Mouse (Mus musculus) hindbrain, postnatal 0 days (tissue): ENCODE results near the gene Insm2. TPM values are rescaled to one million over a fixed set of nuclear protein-coding genes. Genes with fewer than 3 reads are reported as not detected.
A peak's percentile ranks its signal among the peaks of the same experiment; 100 is the strongest.

Experiments used
- ATAC-seq: fragments of 200-750 bp; cut with Nextera tagmentation; 2 replicates; pipeline ENCODE4 v1.8.0; 2017; ENCODE audit warnings: mild to moderate bottlenecking, moderate TSS enrichment, moderate library complexity
- DNase-seq: peaks from one replicate; pipeline ENCODE4 v3.0.0-alpha.2; 2015; ENCODE audit warnings: low spot score
- H3K27ac ChIP-seq: fragments of 300-500 bp; sonication (generic); 2 replicates; pipeline ENCODE4 v1.5.1; 2014; ENCODE audit warnings: mild to moderate bottlenecking
- H3K27me3 ChIP-seq: fragments of 300-500 bp; sonication (generic); 2 replicates; pipeline ENCODE4 v1.6.1; 2014; ENCODE audit warnings: low read length, mixed read lengths; ENCODE audit not compliant: insufficient read depth
- H3K36me3 ChIP-seq: fragments of 300-500 bp; sonication (generic); 2 replicates; pipeline ENCODE4 v1.6.1; 2014; ENCODE audit warnings: low read length, mixed read lengths; ENCODE audit not compliant: insufficient read depth
- H3K4me1 ChIP-seq: fragments of 300-500 bp; sonication (generic); 2 replicates; pipeline ENCODE4 v1.6.1; 2014; ENCODE audit warnings: antibody characterized with exemption, low read length, mixed read lengths; ENCODE audit not compliant: insufficient read depth
- H3K4me2 ChIP-seq: fragments of 300-500 bp; sonication (generic); 2 replicates; pipeline ENCODE4 v1.6.1; 2014; ENCODE audit warnings: low read depth, mild to moderate bottlenecking, low read length, moderate library complexity, mixed read lengths
- H3K4me3 ChIP-seq: fragments of 300-500 bp; sonication (generic); 2 replicates; pipeline ENCODE4 v1.5.1; 2014; ENCODE audit warnings: low read length
- H3K9ac ChIP-seq: fragments of 300-500 bp; sonication (generic); replicated peaks from 2 replicates; pipeline ENCODE4 v1.6.1; 2014; ENCODE audit warnings: mild to moderate bottlenecking, low read length, moderate library complexity, mixed read lengths
- H3K9me3 ChIP-seq: fragments of 300-500 bp; sonication (generic); 2 replicates; pipeline ENCODE4 v1.6.1; 2016; ENCODE audit warnings: low read length, mixed read lengths
- CTCF ChIP-seq: IDR thresholded peaks from 2 replicates; pipeline ENCODE4 v1.5.1; 2016; ENCODE audit warnings: antibody characterized with exemption, control low read depth, low read depth
- WGBS: fragments of 180-500 bp; shearing (Covaris S2); extraction: QIAGEN DNeasy Blood & Tissue Kit; methylation state at CpG from one replicate; pipeline ENCODE4 v1.1.7; 2014; 5-methylcytosine and 5-hydroxymethylcytosine counted together
- polyA plus RNA-seq: library from polyadenylated mRNA; unstranded; fragments of >200 nt; fragmentation: Nextera tagmentation; extraction: Ambion mirVana; gene quantifications from 2 replicates; pipeline ENCODE4 v1.2.1, GENCODE M21; 2015
- total RNA-seq: library from RNA; depleted of rRNA; stranded (reverse); fragments of >200 nt; gene quantifications from 2 replicates; pipeline ENCODE4 v1.2.3, GENCODE M21; 2014

Gene Insm2
- total and polyA plus RNA-seq, 2 experiments from 2014 or later = 2.5 to 3.9 TPM

DNA sequence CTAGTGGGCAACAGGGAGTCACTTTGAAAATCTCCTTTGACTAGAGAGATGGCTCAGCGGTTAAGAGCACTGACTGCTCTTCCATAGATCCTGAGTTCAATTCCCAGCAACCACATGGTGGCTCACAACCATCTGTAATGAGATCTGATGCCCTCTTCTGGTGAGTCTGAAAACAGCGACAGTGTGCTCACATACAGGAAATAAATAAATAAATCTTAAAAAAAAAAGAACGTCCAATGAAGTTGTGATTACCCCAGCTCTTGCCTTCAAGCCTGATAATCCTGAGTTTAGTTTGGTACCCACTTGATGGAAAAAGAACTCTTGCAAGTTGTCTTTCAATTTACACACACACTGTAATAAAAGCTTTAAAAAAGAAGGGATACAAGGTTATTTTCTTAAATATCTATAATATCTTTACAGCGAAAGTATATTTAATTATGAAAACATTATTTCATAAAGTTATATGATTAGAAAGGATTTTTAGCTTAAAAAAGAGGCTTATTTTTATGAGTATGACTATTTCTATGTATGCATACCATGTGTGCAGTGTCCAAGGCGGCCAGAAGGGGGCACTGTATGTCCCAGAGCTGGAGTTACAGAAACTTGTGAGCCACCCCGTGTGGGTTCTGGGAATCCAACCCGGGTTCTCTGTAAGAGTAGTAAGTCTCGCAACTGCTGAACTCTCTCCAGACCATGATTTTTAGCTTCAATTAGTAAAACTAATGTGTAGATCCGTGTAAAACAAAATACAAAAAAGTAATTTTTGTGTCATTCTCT, 34.9 kb upstream of the Insm2 start:
- no peak for ATAC-seq
- H3K9ac ChIP-seq = no peak overlapping the region
- WGBS = 88% methylated on average over 9 of the region's 9 CpGs
- no peak for DNase-seq
- no peaks in the 10 kb centered on the region for H3K4me1 ChIP-seq
- no peak overlapping the region for H3K27ac ChIP-seq
- TF ChIP-seq CTCF = peak; percentile 6; the same call in 1 of the 2 replicates
- no peak overlapping the region for H3K4me3 ChIP-seq
- H3K27me3 ChIP-seq = no peaks in the 10 kb centered on the region
- H3K36me3 ChIP-seq = no peaks in the 10 kb centered on the region
- H3K9me3 ChIP-seq = no peaks in the 10 kb centered on the region
- no peak overlapping the region for H3K4me2 ChIP-seq

DNA sequence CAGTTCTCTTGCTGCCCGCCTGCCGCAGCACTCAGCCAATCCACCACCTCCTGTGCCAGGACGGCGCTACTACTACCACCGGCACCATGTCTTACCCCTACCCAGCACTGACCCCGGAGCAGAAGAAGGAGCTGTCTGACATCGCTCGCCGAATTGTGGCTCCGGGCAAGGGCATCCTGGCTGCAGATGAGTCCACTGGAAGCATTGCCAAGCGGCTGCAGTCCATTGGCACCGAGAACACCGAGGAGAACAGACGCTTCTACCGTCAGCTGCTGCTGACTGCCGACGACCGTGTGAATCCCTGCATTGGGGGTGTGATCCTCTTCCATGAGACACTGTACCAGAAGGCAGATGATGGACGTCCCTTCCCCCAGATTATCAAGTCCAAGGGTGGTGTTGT, 34.0 kb upstream of the Insm2 start, which contains the start of gene Aldoart2:
Gene Aldoart2 (plus strand): TSS at position 34 of the 400 bp plus-strand sequence.
- no peak for ATAC-seq
- H3K27me3 ChIP-seq = no peaks in the 10 kb centered on the region
- no peak within 1 kb of the TSS for H3K4me3 ChIP-seq
- H3K36me3 ChIP-seq = no peaks in the 10 kb centered on the region
- WGBS = 92% methylated on average over 19 of the region's 19 CpGs
- H3K4me2 ChIP-seq = no peak within 1 kb of the TSS
- TF ChIP-seq CTCF = no peak
- DNase-seq = no peak
- no peaks in the 10 kb centered on the region for H3K9me3 ChIP-seq
- no peak within 1 kb of the TSS for H3K27ac ChIP-seq
- no peaks in the 10 kb centered on the region for H3K4me1 ChIP-seq
- no peak within 1 kb of the TSS for H3K9ac ChIP-seq

DNA sequence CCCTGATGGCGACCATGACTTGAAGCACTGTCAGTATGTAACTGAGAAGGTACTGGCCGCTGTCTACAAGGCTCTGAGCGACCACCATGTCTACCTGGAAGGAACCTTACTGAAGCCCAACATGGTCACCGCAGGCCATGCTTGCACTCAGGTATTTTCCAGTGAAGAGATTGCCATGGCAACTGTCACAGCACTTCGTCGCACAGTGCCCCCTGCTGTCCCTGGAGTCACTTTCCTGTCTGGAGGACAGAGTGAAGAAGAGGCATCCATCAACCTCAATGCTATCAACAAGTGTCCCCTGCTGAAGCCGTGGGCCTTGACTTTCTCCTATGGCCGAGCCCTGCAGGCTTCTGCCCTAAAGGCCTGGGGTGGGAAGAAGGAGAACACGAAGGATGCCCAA, 33.4 kb upstream of the Insm2 start:
- DNase-seq = no peak
- no peak overlapping the region for H3K4me3 ChIP-seq
- TF ChIP-seq CTCF = no peak
- no peak overlapping the region for H3K9ac ChIP-seq
- H3K9me3 ChIP-seq = no peaks in the 10 kb centered on the region
- H3K27ac ChIP-seq = no peak overlapping the region
- H3K36me3 ChIP-seq = no peaks in the 10 kb centered on the region
- no peaks in the 10 kb centered on the region for H3K27me3 ChIP-seq
- no peak overlapping the region for H3K4me2 ChIP-seq
- no peaks in the 10 kb centered on the region for H3K4me1 ChIP-seq
- 0 out of 2 replicates have a peak, but pooled peaks have one; percentile 15 for ATAC-seq
- WGBS = 74% methylated on average over 9 of the region's 9 CpGs

DNA sequence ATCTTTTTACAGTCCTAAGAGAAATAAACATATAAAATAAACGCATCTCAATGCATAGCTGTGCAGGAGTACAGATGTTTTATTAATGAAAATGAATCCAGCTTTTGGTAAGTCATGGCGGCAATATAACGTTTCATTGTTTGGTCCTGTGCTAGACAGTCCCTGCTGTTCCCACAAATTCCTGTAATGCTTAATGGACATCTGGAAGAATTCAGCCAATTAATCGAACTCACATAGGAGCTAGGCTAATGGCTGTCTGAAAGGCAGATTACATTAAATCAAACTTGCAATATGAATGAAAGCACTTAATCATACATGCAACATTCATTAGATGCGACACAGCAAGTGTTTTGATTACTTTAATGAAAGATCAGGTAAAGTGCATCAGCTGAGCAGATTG, 32.4 kb upstream of the Insm2 start:
- ATAC-seq (no peak), DNase-seq (no peak)
- 69% methylated on average over 5 of the region's 5 CpGs for WGBS
- no peak overlapping the region for H3K27ac ChIP-seq
- no peaks in the 10 kb centered on the region for H3K36me3 ChIP-seq
- no peak overlapping the region for H3K4me3 ChIP-seq
- no peak for TF ChIP-seq CTCF
- no peak overlapping the region for H3K4me2 ChIP-seq
- no peaks in the 10 kb centered on the region for H3K9me3 ChIP-seq
- no peaks in the 10 kb centered on the region for H3K27me3 ChIP-seq
- H3K9ac ChIP-seq = no peak overlapping the region
- H3K4me1 ChIP-seq = no peaks in the 10 kb centered on the region

DNA sequence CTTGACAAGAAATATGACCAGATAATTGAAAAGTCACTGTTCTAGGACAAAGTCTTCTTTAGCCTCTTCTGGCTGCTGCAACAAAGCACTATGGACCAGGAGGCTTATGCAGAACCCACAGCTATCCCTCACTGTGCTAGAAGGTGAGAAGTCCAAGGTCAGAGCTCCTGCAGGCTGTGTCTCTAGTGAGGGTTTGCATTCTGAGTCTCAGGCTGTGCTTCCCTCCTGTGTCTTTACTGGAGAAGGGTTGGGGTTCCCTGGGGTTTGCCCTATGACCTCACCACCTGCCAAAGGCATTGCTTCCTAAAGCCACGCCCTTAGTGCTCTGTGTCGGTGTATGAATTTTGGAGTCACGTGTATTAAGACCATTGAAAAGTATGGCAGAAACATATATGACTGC, 30.8 kb upstream of the Insm2 start:
- Histone ChIP-seq H3K9ac (no peak overlapping the region), H3K9me3 (no peaks in the 10 kb centered on the region), H3K4me1 (no peaks in the 10 kb centered on the region), H3K4me3 (no peak overlapping the region), H3K4me2 (no peak overlapping the region), H3K27me3 (no peaks in the 10 kb centered on the region), H3K36me3 (no peaks in the 10 kb centered on the region), H3K27ac (no peak overlapping the region)
- ATAC-seq = no peak
- TF ChIP-seq CTCF = no peak
- WGBS = 75% methylated on average over 3 of the region's 3 CpGs
- no peak for DNase-seq

DNA sequence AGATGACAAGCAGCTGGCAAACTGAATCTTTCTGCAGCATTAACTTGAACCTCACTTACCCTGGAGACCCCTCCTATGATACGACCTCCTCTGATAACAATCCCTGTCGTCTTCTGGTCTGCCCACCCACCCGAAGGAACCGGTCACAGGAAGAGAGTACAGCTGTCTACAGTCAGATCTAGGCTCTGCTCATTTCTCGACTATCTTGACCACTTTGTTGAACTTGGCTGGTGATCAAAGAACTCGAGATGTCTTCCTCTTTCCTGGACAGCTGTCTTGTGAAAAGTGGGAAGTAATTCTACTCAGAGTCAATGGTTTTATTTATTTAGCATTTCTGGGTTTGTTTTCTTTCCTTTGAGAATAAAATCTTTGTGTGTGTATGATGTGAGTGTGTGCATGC, 29.6 kb upstream of the Insm2 start:
- H3K27ac ChIP-seq = no peak overlapping the region
- 70% methylated on average over 6 of the region's 6 CpGs for WGBS
- H3K27me3 ChIP-seq = no peaks in the 10 kb centered on the region
- no peaks in the 10 kb centered on the region for H3K9me3 ChIP-seq
- H3K4me2 ChIP-seq = no peak overlapping the region
- no peak for DNase-seq
- H3K9ac ChIP-seq = no peak overlapping the region
- no peak for ATAC-seq
- H3K4me1 ChIP-seq = no peaks in the 10 kb centered on the region
- TF ChIP-seq CTCF = no peak
- no peak overlapping the region for H3K4me3 ChIP-seq
- no peaks in the 10 kb centered on the region for H3K36me3 ChIP-seq

DNA sequence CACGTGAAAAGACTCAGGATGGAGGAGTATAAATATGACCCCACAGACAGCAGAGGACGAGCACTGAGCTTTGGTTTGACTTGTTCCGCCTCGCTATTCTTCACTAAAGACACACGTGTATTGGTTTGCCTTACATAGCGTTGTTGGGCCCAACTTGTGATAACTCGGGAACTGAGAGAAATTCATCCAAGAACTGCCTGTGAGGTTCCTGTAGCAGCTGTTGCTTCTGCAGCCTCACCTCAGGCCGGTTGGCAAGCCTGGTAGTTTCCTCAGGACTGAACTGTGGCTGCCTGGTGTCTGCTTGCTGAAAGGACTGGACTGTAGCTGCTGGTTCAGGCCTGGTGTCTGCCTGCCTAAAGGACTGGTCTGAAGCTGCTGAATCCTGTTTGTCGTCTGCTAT, 28.6 kb upstream of the Insm2 start:
- Histone ChIP-seq H3K4me2 (no peak overlapping the region), H3K27ac (no peak overlapping the region), H3K9me3 (no peaks in the 10 kb centered on the region), H3K9ac (no peak overlapping the region), H3K4me1 (no peaks in the 10 kb centered on the region), H3K36me3 (no peaks in the 10 kb centered on the region), H3K27me3 (no peaks in the 10 kb centered on the region), H3K4me3 (no peak overlapping the region)
- DNase-seq = no peak
- WGBS = 87% methylated on average over 9 of the region's 9 CpGs
- TF ChIP-seq CTCF = no peak
- ATAC-seq = no peak
